22 mouse cellular contexts compared by ENCODE assay signal in the genomic region with DNA sequence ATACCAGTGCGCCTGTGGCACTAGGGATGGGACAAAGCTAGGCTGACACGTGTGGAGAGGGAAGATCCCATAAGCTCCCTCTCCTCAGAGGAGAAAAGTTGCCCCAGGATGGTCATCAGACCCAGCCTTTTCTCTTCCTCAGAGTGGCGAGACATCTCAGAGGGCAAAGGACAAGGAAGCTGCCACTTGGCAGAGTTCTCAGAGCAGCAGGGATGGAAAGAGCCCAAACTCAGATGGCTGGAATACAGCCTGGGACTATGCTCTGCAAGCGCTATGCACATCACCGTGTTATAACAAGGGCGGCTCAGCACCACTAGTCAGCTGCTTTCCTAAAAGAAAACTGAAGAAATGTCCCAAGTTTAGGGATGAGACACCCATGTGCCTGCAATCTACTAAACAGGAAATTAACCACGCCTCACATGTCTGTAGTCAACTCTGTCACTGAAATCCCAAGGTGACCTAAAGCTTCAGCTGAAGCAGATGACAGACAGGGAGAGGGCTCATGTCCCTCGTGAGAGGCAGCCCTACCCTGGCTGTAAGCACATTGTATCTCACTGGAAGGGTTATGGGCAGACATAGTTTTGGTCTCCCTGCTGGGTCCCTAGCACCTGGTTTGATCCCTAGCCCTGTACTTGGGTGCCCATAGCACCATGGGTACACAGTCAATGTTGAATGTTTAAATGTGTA. TPM values are rescaled to one million over a fixed set of nuclear protein-coding genes. Genes with fewer than 3 reads are reported as not detected.
A peak's percentile ranks its signal among the peaks of the same experiment; 100 is the strongest.
DNase-seq lines count a peak whose midpoint lies in the region; ATAC-seq and TF ChIP-seq lines count a peak whose summit lies in the region.
"Had no signal": no experiment of that assay in that cellular context is flagged by ENCODE, and none has a peak within 500 bp of the region (broad histone marks: within the 10 kb centered on the region; RNA-seq: fewer than 3 reads in every experiment).

No protein-coding gene starts in this region.

- peaks cover 70% of the 10 kb centered on the region for H3K36me3 ChIP-seq in heart, embryonic 10.5 days
- H3K36me3 ChIP-seq in forebrain, embryonic 16.5 days (ENCODE audit: control insufficient read depth, insufficient read depth) = peaks cover 15% of the 10 kb centered on the region

- H3K9ac ChIP-seq in forebrain, embryonic 16.5 days (replicated peaks; ENCODE audit: low read depth, low read length) = no peak overlapping the region
- H3K9ac ChIP-seq: embryonic facial prominence, embryonic 15.5 days; hindbrain, embryonic 12.5 days; limb, embryonic 12.5 days; liver, embryonic 14.5 days; lung, embryonic 15.5 days had no signal

- peaks cover 34% of the 10 kb centered on the region for H3K4me1 ChIP-seq in heart, embryonic 10.5 days
- peaks cover 3% of the 10 kb centered on the region; the same call in 1 of the 2 replicates for H3K4me1 ChIP-seq in forebrain, embryonic 16.5 days (replicated peaks; ENCODE audit: control insufficient read depth, insufficient read depth, low read length)

- no peak for ATAC-seq in forebrain, embryonic 16.5 days
- ATAC-seq: CD4-positive, CD25-positive, alpha-beta regulatory T cell, adult 4 months; forebrain, embryonic 14.5 days; intestine, postnatal 0 days had no signal

- no peaks in the 10 kb centered on the region for H3K27me3 ChIP-seq in heart, embryonic 10.5 days (ENCODE audit: insufficient read depth, poor library complexity, severe bottlenecking)
- no peaks in the 10 kb centered on the region for H3K27me3 ChIP-seq in forebrain, embryonic 16.5 days (replicated peaks; ENCODE audit: control insufficient read depth, insufficient read depth, low read length)
- H3K27me3 ChIP-seq: embryonic facial prominence, embryonic 15.5 days; hindbrain, embryonic 12.5 days; limb, embryonic 12.5 days; lung, embryonic 15.5 days had no signal

- no peak for TF ChIP-seq CTCF in layer of hippocampus, adult 2 months (conservative IDR thresholded peaks at IDR 0.05)

- H3K9me3 ChIP-seq in heart, embryonic 10.5 days = no peaks in the 10 kb centered on the region
- no peaks in the 10 kb centered on the region for H3K9me3 ChIP-seq in forebrain, embryonic 16.5 days (ENCODE audit: control insufficient read depth, low read length)
- H3K9me3 ChIP-seq: embryonic facial prominence, embryonic 15.5 days; hindbrain, embryonic 12.5 days; limb, embryonic 12.5 days; lung, embryonic 15.5 days had no signal

- H3K27ac ChIP-seq in heart, embryonic 10.5 days = peak overlapping the region; percentile 37; the same call in 1 of the 2 replicates
- H3K27ac ChIP-seq in layer of hippocampus, adult 2 months = peak overlapping the region; percentile 37; the same call in 1 of the 2 replicates
- no peak overlapping the region for H3K27ac ChIP-seq in forebrain, embryonic 16.5 days (ENCODE audit: low read length)
- H3K27ac ChIP-seq: embryonic facial prominence, embryonic 15.5 days; hindbrain, embryonic 12.5 days; limb, embryonic 12.5 days; liver, embryonic 14.5 days; lung, embryonic 15.5 days; stomach, postnatal 0 days had no signal

- 77% methylated on average over 8 of the region's 8 CpGs for WGBS in heart, embryonic 10.5 days
- WGBS in forebrain, embryonic 16.5 days = 93% methylated on average over 8 of the region's 8 CpGs

- H3K4me2 ChIP-seq in forebrain, embryonic 16.5 days (ENCODE audit: low read length) = no peak overlapping the region
- H3K4me2 ChIP-seq: embryonic facial prominence, embryonic 15.5 days; hindbrain, embryonic 12.5 days; limb, embryonic 12.5 days; lung, embryonic 15.5 days had no signal

- no peak overlapping the region for H3K4me3 ChIP-seq in heart, embryonic 10.5 days
- no peak overlapping the region for H3K4me3 ChIP-seq in layer of hippocampus, adult 2 months
- H3K4me3 ChIP-seq in forebrain, embryonic 16.5 days (replicated peaks; ENCODE audit: low read length) = no peak overlapping the region
- H3K4me3 ChIP-seq: embryonic facial prominence, embryonic 15.5 days; hindbrain, embryonic 12.5 days; limb, embryonic 12.5 days; lung, embryonic 15.5 days had no signal

- DNase-seq in heart, embryonic 10.5 days (ENCODE audit: low spot score) = no peak
- DNase-seq in heart, adult 8-10 months (ENCODE audit: low spot score) = no peak
- peak; percentile 42 for DNase-seq in kidney, adult 11 months
- DNase-seq in kidney, postnatal 10 days = no peak
- no peak for DNase-seq in layer of hippocampus, adult 2 months (ENCODE audit: low spot score in 2 of 2)
- DNase-seq in layer of hippocampus, adult 8-10 months (ENCODE audit: low spot score in 2 of 2) = no peak
- DNase-seq: adrenal gland, postnatal 25 days; cerebellum, adult 9-10 months; lung, postnatal 36 days; midbrain, embryonic 14.5 days; right cerebral cortex, postnatal 14 days; thymus, adult 2 months had no signal

RNA-seq across cellular contexts. Expression of a gene that starts 48.2 kb away (rescaled TPM):
- 12.5 and 17.6 TPM in 2 replicates for polyA plus RNA-seq in heart, embryonic 10.5 days (2016; fragmentation: Nextera tagmentation; extraction: Ambion mirVana)
- 100 to 1,000 TPM; 124 to 170 (median 134) TPM for total RNA-seq in heart, adult 8-10 months (2022)
- 10 to 100 TPM; 78.3 to 80.5 TPM for total RNA-seq in layer of hippocampus, adult 2 months (2021)
- total RNA-seq in layer of hippocampus, adult 8-10 months (2022) = 100 to 1,000 TPM in 1 of 4 experiments, 10 to 100 TPM in 3; 84.5 to 102 (median 90.0) TPM
- polyA plus RNA-seq in forebrain, embryonic 16.5 days (2015; fragmentation: Nextera tagmentation; extraction: Ambion mirVana) = 13.5 and 14.4 TPM in 2 replicates

RNA-seq across cellular contexts. Expression of a gene that starts 58.1 kb away (rescaled TPM):
- 0.55 and 1.2 TPM in 2 replicates for polyA plus RNA-seq in heart, embryonic 10.5 days (2016; fragmentation: Nextera tagmentation; extraction: Ambion mirVana)
- total RNA-seq in heart, adult 8-10 months (2022) = under 1 TPM; 0.31 to 0.35 (median 0.34) TPM
- 10 to 100 TPM; 13.8 to 13.9 TPM for total RNA-seq in layer of hippocampus, adult 2 months (2021)
- total RNA-seq in layer of hippocampus, adult 8-10 months (2022) = 10 to 100 TPM; 15.3 to 21.4 (median 18.7) TPM
- 5.6 and 7.4 TPM in 2 replicates for polyA plus RNA-seq in forebrain, embryonic 16.5 days (2015; fragmentation: Nextera tagmentation; extraction: Ambion mirVana)

Comparison
In these comparisons a context has a peak if more than half of its experiments do, and no peak if none do; other contexts are left out.
1. RNA of a gene that starts 58.1 kb away (total RNA-seq): 15.3 to 21.4 TPM in layer of hippocampus, adult 8-10 months and 13.8 to 13.9 TPM in layer of hippocampus, adult 2 months; 0.31 to 0.35 TPM in heart, adult 8-10 months; every median in the first group is over 10 times any median in the second.